Mouse (Mus musculus) liver, embryonic 11.5 days (tissue): Measurements from ENCODE around the gene Dnaja1. TPM values are rescaled to one million over a fixed set of nuclear protein-coding genes. Genes with fewer than 3 reads are reported as not detected.
A peak's percentile ranks its signal among the peaks of the same experiment; 100 is the strongest.

Experiments
- ATAC-seq: fragments of 200-750 bp; cut with Nextera tagmentation; replicated peaks from 2 replicates; pipeline ENCODE4 v1.8.0; 2017; ENCODE audit warnings: moderate number of reproducible peaks, mild to moderate bottlenecking, moderate TSS enrichment, moderate library complexity; ENCODE audit not compliant: low FRiP score
- DNase-seq: peaks from one replicate; pipeline ENCODE4 v3.0.0-alpha.2; 2017; ENCODE audit warnings: low spot score
- H3K27ac ChIP-seq: fragments of 300-500 bp; sonication (generic); 2 replicates; pipeline ENCODE4 v1.5.1; 2014; ENCODE audit warnings: mild to moderate bottlenecking, low read depth, low read length, control low read depth
- H3K27me3 ChIP-seq: fragments of 300-500 bp; sonication (generic); replicated peaks from 2 replicates; pipeline ENCODE4 v1.6.1; 2014; ENCODE audit warnings: low read length, mixed read lengths; ENCODE audit not compliant: control insufficient read depth, insufficient read depth
- H3K36me3 ChIP-seq: fragments of 300-500 bp; sonication (generic); 2 replicates; pipeline ENCODE4 v1.6.1; 2014; ENCODE audit warnings: mild to moderate bottlenecking, low read length, moderate library complexity, mixed read lengths; ENCODE audit not compliant: control insufficient read depth, insufficient read depth
- H3K4me1 ChIP-seq: fragments of 300-500 bp; sonication (generic); replicated peaks from 2 replicates; pipeline ENCODE4 v1.6.1; 2014; ENCODE audit warnings: low read length, mixed read lengths; ENCODE audit not compliant: control insufficient read depth, insufficient read depth
- H3K4me2 ChIP-seq: fragments of 300-500 bp; sonication (generic); 2 replicates; pipeline ENCODE4 v1.6.1; 2014; ENCODE audit warnings: mild to moderate bottlenecking, control low read depth, moderate library complexity
- H3K4me3 ChIP-seq: fragments of 300-500 bp; sonication (generic); 2 replicates; pipeline ENCODE4 v1.5.1; 2014; ENCODE audit warnings: low read depth, low read length, control low read depth
- H3K9ac ChIP-seq: fragments of 300-500 bp; sonication (generic); 2 replicates; pipeline ENCODE4 v1.6.1; 2014; ENCODE audit warnings: low read depth, low read length, control low read depth
- H3K9me3 ChIP-seq: fragments of 300-500 bp; sonication (generic); 2 replicates; pipeline ENCODE4 v1.6.1; 2016; ENCODE audit warnings: low read length, inconsistent platforms, mixed read lengths; ENCODE audit not compliant: control insufficient read depth
- WGBS: fragments of 180-500 bp; shearing (Covaris S2); extraction: QIAGEN DNeasy Blood & Tissue Kit; methylation state at CpG from one replicate; pipeline ENCODE4 v1.1.7; 2014; 5-methylcytosine and 5-hydroxymethylcytosine counted together
- polyA plus RNA-seq: library from polyadenylated mRNA; unstranded; fragments of >200 nt; fragmentation: Nextera tagmentation; extraction: Ambion mirVana; gene quantifications from 2 replicates; pipeline ENCODE4 v1.2.1, GENCODE M21; 2014

Dnaja1 gene
- polyA plus RNA-seq, 1 experiment from 2014 or later: 389 TPM

- Histone ChIP-seq H3K27ac (no peak overlapping the region), H3K4me1 (peaks cover 2% of the 10 kb centered on the region; the same call in 1 of the 2 replicates), H3K9me3 (no peaks in the 10 kb centered on the region), H3K9ac (no peak overlapping the region), H3K4me2 (no peak overlapping the region), H3K36me3 (0 out of 2 replicates have a peak, but pooled peaks cover 4% of the 10 kb centered on the region), H3K27me3 (no peaks in the 10 kb centered on the region), H3K4me3 (no peak overlapping the region)
- WGBS: 42% methylated on average over 5 of the region's 5 CpGs
- no peak for DNase-seq
- no peak for ATAC-seq
Observed at GRCm38 (mm10) chr4:40759876-40760275, 37.9 kb downstream of the Dnaja1 start.

- WGBS: 11% methylated on average over 12 of the region's 12 CpGs
- no peaks in the 10 kb centered on the region for H3K27me3 ChIP-seq
- H3K9me3 ChIP-seq: no peaks in the 10 kb centered on the region
- 0 out of 2 replicates have a peak, but pooled peaks have one; percentile 27 for ATAC-seq
- H3K36me3 ChIP-seq: no peaks in the 10 kb centered on the region
- H3K9ac ChIP-seq: peak overlapping the region; percentile 30; the same call in 1 of the 2 replicates
- peaks cover 19% of the 10 kb centered on the region for H3K4me1 ChIP-seq
- no peak overlapping the region for H3K27ac ChIP-seq
- DNase-seq: peak; percentile 65
- H3K4me2 ChIP-seq: peak overlapping the region; percentile 65
- H3K4me3 ChIP-seq: peak overlapping the region; percentile 31
Observed at GRCm38 (mm10) chr4:40774279-40775259, 52.6 kb downstream of the Dnaja1 start.

- Histone ChIP-seq H3K27me3 (no peaks in the 10 kb centered on the region), H3K27ac (no peak overlapping the region), H3K9me3 (no peaks in the 10 kb centered on the region), H3K36me3 (no peaks in the 10 kb centered on the region), H3K4me3 (no peak overlapping the region), H3K9ac (no peak overlapping the region), H3K4me1 (peaks cover 23% of the 10 kb centered on the region), H3K4me2 (no peak overlapping the region)
- WGBS: 64% methylated on average over 4 of the region's 4 CpGs
- no peak for ATAC-seq
- DNase-seq: no peak
Observed at GRCm38 (mm10) chr4:40776416-40776815, 54.5 kb downstream of the Dnaja1 start.

- Histone ChIP-seq H3K9me3 (no peaks in the 10 kb centered on the region), H3K4me1 (peaks cover 27% of the 10 kb centered on the region), H3K9ac (no peak overlapping the region), H3K4me3 (no peak overlapping the region), H3K27ac (no peak overlapping the region), H3K4me2 (no peak overlapping the region), H3K27me3 (no peaks in the 10 kb centered on the region), H3K36me3 (no peaks in the 10 kb centered on the region)
- 26% methylated on average over 2 of the region's 2 CpGs for WGBS
- no peak for ATAC-seq
- no peak for DNase-seq
Observed at GRCm38 (mm10) chr4:40777116-40777515, 55.2 kb downstream of the Dnaja1 start.

GRCm38 (mm10) chr4:40778656-40779055 lies 56.7 kb downstream of the Dnaja1 start:
- ATAC-seq (no peak), DNase-seq (no peak)
- no peaks in the 10 kb centered on the region for H3K27me3 ChIP-seq
- H3K4me3 ChIP-seq: no peak overlapping the region
- H3K36me3 ChIP-seq: no peaks in the 10 kb centered on the region
- no peak overlapping the region for H3K27ac ChIP-seq
- WGBS: 73% methylated on average over 6 of the region's 6 CpGs
- no peaks in the 10 kb centered on the region for H3K9me3 ChIP-seq
- H3K4me2 ChIP-seq: no peak overlapping the region
- H3K4me1 ChIP-seq: peaks cover 33% of the 10 kb centered on the region
- H3K9ac ChIP-seq: no peak overlapping the region

GRCm38 (mm10) chr4:40781143-40781542 lies 59.2 kb downstream of the Dnaja1 start:
- DNase-seq (peak; percentile 50), ATAC-seq (no peak; the same call in 1 of the 2 replicates)
- Histone ChIP-seq H3K4me3 (peak overlapping the region; percentile 4; the same call in 1 of the 2 replicates), H3K27ac (0 out of 2 replicates have a peak overlapping the region, but pooled peaks have one; percentile 30), H3K27me3 (no peaks in the 10 kb centered on the region), H3K36me3 (no peaks in the 10 kb centered on the region), H3K4me2 (peak overlapping the region; percentile 63), H3K4me1 (peaks cover 24% of the 10 kb centered on the region), H3K9ac (peak overlapping the region; percentile 38; the same call in 1 of the 2 replicates), H3K9me3 (no peaks in the 10 kb centered on the region)
- under 1% methylated on average over 3 of the region's 3 CpGs for WGBS

- Histone ChIP-seq H3K36me3 (no peaks in the 10 kb centered on the region), H3K9ac (peak overlapping the region; percentile 38; the same call in 1 of the 2 replicates), H3K9me3 (no peaks in the 10 kb centered on the region), H3K27me3 (no peaks in the 10 kb centered on the region), H3K4me2 (peak overlapping the region; percentile 63), H3K4me3 (no peak overlapping the region; the same call in 1 of the 2 replicates), H3K27ac (peak overlapping the region; percentile 33; the same call in 1 of the 2 replicates), H3K4me1 (peaks cover 23% of the 10 kb centered on the region)
- no peak for DNase-seq
- WGBS: 26% methylated on average over 8 of the region's 8 CpGs
- ATAC-seq: peak; percentile 60; the same call in 1 of the 2 replicates
Observed at GRCm38 (mm10) chr4:40781797-40782495, 60.0 kb downstream of the Dnaja1 start.

- DNase-seq (no peak), ATAC-seq (no peak)
- 79% methylated on average over 4 of the region's 4 CpGs for WGBS
Observed at GRCm38 (mm10) chr4:40783049-40783448, 61.1 kb downstream of the Dnaja1 start.

More at GRCm38 (mm10) chr4:40783049-40783448, 61.1 kb downstream of the Dnaja1 start:
- Histone ChIP-seq H3K4me1 (peaks cover 20% of the 10 kb centered on the region), H3K36me3 (no peaks in the 10 kb centered on the region), H3K9me3 (no peaks in the 10 kb centered on the region), H3K9ac (no peak overlapping the region), H3K4me3 (no peak overlapping the region), H3K27me3 (no peaks in the 10 kb centered on the region), H3K4me2 (no peak overlapping the region), H3K27ac (no peak overlapping the region)
